Mouse (Mus musculus): ENCODE measurements around the gene Polr2b. TPM values are rescaled to one million over a fixed set of nuclear protein-coding genes. Genes with fewer than 3 reads are reported as not detected.

Gene Polr2b
- polyA plus RNA-seq, 1 experiment from 2014 or later = 97.2 TPM

DNA sequence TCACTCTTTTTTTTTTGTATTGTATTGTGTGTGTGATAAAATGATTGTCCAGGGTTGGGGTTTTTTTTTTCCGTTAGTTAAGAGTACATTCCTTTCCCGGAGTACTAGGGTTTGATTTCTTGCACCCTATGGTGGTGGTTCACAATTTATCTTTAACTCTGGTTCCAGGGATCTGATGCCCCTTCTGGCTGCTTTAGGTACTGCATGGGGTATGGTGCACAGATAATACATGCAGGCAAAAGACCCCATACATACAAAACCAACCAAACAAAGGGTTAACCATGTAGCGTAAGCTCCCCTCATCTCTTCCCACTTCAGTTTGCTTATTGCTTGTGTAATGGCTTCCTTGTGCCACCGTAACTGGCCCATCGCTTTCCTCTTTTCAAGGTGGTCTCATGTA, 34.0 kb upstream of the Polr2b start:
- 90% methylated on average over 5 of the region's 5 CpGs for WGBS
- no peaks in the 10 kb centered on the region for H3K4me1 ChIP-seq
- H3K27ac ChIP-seq (replicated peaks) = no peak overlapping the region
- no peak overlapping the region for H3K4me3 ChIP-seq
- peaks cover 100% of the 10 kb centered on the region for H3K36me3 ChIP-seq
- no peaks in the 10 kb centered on the region for H3K9me3 ChIP-seq (replicated peaks)
- H3K27me3 ChIP-seq (ENCODE audit: low read depth, poor library complexity, severe bottlenecking) = no peaks in the 10 kb centered on the region
- peak; percentile 53 for DNase-seq (ENCODE audit: low spot score)

DNA sequence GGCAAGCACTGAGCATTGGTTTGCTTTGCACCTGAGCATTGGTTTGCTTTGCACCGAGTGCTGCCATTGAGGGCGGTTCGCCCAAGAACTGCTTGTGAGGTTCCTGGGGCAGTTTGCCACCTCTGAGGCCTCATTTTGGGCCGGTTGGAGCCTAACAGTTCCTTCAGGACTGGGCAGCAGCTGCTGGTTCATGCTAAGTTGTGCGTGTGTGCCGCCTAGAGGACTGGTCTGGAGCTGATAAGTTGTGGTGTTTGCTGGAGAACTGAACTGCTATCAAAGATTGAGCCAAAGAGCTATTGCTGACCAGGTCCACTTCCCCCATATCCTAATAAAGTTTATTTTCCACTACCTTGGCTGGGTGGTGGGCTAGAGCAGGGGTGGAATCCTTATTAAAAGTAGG, 32.7 kb upstream of the Polr2b start:
- Histone ChIP-seq H3K4me1 (no peaks in the 10 kb centered on the region; the same call in 1 of the 2 replicates), H3K27ac (replicated peaks) (no peak overlapping the region), H3K36me3 (peaks cover 100% of the 10 kb centered on the region), H3K4me3 (no peak overlapping the region), H3K27me3 (ENCODE audit: low read depth, poor library complexity, severe bottlenecking) (no peaks in the 10 kb centered on the region), H3K9me3 (replicated peaks) (no peaks in the 10 kb centered on the region)
- WGBS = 92% methylated on average over 6 of the region's 6 CpGs
- DNase-seq (ENCODE audit: low spot score) = no peak

DNA sequence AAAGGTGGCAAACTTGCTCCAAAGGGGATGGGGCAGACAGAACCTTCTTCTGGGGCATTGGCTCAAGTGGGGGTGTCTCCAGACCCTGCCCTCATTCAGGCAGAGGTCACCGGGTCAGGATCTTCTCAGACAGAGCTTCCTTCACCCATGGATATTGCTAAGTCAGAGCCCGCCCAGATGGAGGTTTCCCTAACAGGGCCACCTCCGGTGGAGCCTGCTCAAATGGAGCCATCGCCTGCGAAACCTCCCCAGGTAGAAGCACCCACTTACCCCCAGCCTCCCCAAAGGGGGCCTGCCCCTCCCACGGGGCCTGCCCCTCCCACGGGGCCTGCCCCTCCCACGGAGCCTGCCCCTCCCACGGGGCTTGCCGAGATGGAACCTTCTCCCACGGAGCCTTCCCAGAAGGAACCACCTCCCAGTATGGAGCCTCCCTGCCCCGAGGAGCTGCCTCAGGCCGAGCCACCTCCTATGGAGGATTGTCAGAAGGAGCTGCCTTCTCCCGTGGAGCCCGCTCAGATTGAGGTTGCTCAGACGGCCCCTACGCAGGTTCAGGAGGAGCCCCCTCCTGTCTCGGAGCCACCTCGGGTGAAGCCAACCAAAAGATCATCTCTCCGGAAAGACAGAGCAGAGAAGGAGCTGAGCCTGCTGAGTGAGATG, 28.3 kb upstream of the Polr2b start:
- Histone ChIP-seq H3K4me1 (no peaks in the 10 kb centered on the region; the same call in 1 of the 2 replicates), H3K9me3 (replicated peaks) (no peaks in the 10 kb centered on the region), H3K4me3 (no peak overlapping the region), H3K27ac (replicated peaks) (no peak overlapping the region), H3K36me3 (peaks cover 97% of the 10 kb centered on the region), H3K27me3 (ENCODE audit: low read depth, poor library complexity, severe bottlenecking) (no peaks in the 10 kb centered on the region)
- DNase-seq (ENCODE audit: low spot score) = no peak
- 90% methylated on average over 20 of the region's 20 CpGs for WGBS

DNA sequence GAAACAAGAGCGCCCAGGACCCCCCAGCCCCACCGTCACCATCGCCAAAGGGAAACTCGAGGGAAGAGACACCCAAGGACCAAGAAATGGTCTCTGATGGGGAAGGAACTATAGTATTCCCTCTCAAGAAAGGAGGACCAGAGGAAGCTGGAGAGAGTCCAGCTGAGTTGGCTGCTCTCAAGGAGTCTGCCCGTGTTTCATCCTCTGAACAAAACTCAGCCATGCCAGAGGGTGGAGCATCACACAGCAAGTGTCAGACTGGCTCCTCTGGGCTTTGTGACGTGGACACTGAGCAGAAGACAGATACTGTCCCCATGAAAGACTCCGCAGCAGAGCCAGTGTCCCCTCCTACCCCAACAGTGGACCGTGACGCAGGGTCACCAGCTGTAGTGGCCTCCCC, 27.7 kb upstream of the Polr2b start:
- H3K27ac ChIP-seq (replicated peaks) = no peak overlapping the region
- H3K36me3 ChIP-seq = peaks cover 97% of the 10 kb centered on the region
- H3K27me3 ChIP-seq (ENCODE audit: low read depth, poor library complexity, severe bottlenecking) = no peaks in the 10 kb centered on the region
- DNase-seq (ENCODE audit: low spot score) = no peak
- no peak overlapping the region for H3K4me3 ChIP-seq
- H3K9me3 ChIP-seq (replicated peaks) = no peaks in the 10 kb centered on the region
- H3K4me1 ChIP-seq = no peaks in the 10 kb centered on the region; the same call in 1 of the 2 replicates
- WGBS = 94% methylated on average over 9 of the region's 9 CpGs

DNA sequence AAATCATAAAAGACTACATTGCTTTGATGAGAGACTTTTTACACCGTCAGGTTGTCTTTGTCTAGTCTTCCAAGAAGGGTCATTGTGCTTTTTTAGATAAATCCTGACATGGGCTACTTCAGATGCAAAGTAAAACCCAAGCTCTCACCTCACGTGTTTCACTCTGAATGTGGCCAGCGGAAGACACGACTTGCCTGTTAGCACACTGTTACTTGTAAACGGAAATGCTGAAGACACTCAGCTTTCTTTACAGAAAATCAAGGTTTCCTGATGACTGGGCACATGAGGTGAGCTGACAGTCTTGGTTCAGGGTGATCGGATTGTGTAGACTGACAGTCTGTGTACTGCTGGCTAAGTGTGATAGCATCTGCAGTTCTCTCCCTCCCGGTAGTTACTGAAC, 24.3 kb upstream of the Polr2b start:
- H3K9me3 ChIP-seq (replicated peaks) = no peaks in the 10 kb centered on the region
- H3K4me3 ChIP-seq = no peak overlapping the region
- WGBS = 94% methylated on average over 7 of the region's 7 CpGs
- no peaks in the 10 kb centered on the region; the same call in 1 of the 2 replicates for H3K4me1 ChIP-seq
- H3K27ac ChIP-seq (replicated peaks) = no peak overlapping the region
- H3K27me3 ChIP-seq (ENCODE audit: low read depth, poor library complexity, severe bottlenecking) = no peaks in the 10 kb centered on the region
- peaks cover 97% of the 10 kb centered on the region for H3K36me3 ChIP-seq
- DNase-seq (ENCODE audit: low spot score) = no peak

DNA sequence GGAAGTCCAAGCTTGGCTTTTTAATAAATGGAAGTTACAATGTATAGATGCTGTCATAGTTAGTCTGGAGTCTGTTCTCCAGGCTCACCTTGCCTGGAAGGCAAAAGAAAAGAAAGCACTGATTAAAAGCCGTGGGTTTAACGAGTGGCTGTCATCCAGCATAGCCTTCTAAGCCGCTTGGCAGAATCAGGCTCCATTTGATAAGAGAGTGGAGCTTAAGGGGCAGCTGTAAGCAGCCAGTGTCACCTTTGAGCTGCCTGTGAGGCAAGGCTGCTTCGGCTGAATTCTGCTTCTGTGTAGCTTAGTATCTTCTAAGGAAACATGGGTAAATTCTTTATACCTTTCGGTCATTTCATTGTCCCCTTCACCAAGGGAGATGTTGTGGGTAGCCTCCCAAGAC, 23.0 kb upstream of the Polr2b start:
- H3K4me1 ChIP-seq = no peaks in the 10 kb centered on the region
- no peaks in the 10 kb centered on the region for H3K27me3 ChIP-seq (ENCODE audit: low read depth, poor library complexity, severe bottlenecking)
- no peak for DNase-seq (ENCODE audit: low spot score)
- H3K27ac ChIP-seq (replicated peaks) = no peak overlapping the region
- 88% methylated on average over 5 of the region's 5 CpGs for WGBS
- peaks cover 96% of the 10 kb centered on the region for H3K36me3 ChIP-seq
- no peak overlapping the region for H3K4me3 ChIP-seq
- H3K9me3 ChIP-seq (replicated peaks) = no peaks in the 10 kb centered on the region

DNA sequence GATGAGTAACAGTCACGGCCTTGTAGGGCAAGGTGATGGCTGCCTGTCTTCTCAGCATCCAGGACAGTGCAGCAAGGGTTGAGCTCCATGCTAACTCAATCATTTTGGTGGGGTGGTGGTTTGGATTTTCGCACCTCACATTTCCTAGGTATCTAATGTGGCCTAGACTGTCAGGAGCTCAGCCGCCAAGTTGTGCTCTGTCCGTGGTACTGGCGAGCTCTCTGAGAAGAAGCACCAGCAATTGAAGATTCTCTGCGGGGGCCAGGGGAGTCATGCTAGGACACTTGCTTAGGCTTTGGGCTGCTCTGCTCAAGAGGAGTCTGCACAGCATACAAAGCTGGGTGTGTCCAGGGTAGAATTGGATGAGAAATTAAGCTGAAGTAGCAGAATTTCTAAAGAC, 22.0 kb upstream of the Polr2b start:
- no peaks in the 10 kb centered on the region for H3K9me3 ChIP-seq (replicated peaks)
- no peaks in the 10 kb centered on the region for H3K27me3 ChIP-seq (ENCODE audit: low read depth, poor library complexity, severe bottlenecking)
- no peak overlapping the region for H3K4me3 ChIP-seq
- no peak overlapping the region for H3K27ac ChIP-seq (replicated peaks)
- H3K36me3 ChIP-seq = peaks cover 96% of the 10 kb centered on the region
- no peaks in the 10 kb centered on the region for H3K4me1 ChIP-seq
- DNase-seq (ENCODE audit: low spot score) = no peak
- WGBS = 87% methylated on average over 6 of the region's 6 CpGs

DNA sequence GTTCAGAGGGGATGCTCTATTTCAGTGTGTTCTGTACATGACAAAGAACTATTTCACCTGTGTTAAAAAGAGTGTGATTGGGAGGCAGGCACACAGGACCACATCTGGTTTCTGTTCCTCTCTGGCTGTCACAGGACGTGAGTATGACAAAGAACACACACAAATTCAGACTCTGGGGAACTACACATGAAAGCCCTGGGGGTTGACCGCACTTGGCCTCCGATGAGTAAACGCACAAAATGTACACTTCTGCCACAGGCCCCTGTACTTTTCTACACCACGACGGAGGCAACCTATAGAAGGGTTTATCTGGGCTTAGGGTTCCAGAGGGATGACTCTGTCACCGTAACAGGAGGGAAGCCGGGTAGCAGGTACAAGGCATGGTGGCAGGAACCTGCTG, 20.3 kb upstream of the Polr2b start:
- H3K27me3 ChIP-seq (ENCODE audit: low read depth, poor library complexity, severe bottlenecking) = no peaks in the 10 kb centered on the region
- no peaks in the 10 kb centered on the region for H3K4me1 ChIP-seq
- H3K36me3 ChIP-seq = peaks cover 97% of the 10 kb centered on the region
- H3K4me3 ChIP-seq = no peak overlapping the region
- H3K9me3 ChIP-seq (replicated peaks) = no peaks in the 10 kb centered on the region
- DNase-seq (ENCODE audit: low spot score) = no peak
- 91% methylated on average over 8 of the region's 8 CpGs for WGBS
- no peak overlapping the region for H3K27ac ChIP-seq (replicated peaks)

DNA sequence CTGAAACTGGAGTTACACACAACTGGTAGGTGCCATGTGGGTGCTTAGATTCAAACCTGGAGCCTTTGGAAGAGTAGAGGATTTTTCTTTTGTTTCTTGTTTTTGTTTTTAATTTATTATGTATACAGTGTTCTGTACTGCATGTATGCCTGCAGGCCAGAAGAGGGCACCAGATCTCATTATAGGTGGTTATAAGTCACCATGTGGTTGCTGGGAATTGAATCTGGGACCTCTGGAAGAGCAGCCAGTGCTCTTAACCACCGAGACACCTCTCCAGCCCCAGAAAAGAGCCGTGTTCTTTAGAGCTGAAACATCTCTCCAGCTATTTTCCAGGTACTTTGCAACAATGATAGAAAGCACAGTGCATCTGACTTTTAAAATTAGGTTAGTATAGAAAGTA, 19.3 kb upstream of the Polr2b start:
- H3K27ac ChIP-seq (replicated peaks) = no peak overlapping the region
- H3K27me3 ChIP-seq (ENCODE audit: low read depth, poor library complexity, severe bottlenecking) = no peaks in the 10 kb centered on the region
- H3K4me3 ChIP-seq = no peak overlapping the region
- no peaks in the 10 kb centered on the region for H3K4me1 ChIP-seq
- WGBS = 92% methylated on average over 2 of the region's 2 CpGs
- peaks cover 97% of the 10 kb centered on the region for H3K36me3 ChIP-seq
- H3K9me3 ChIP-seq (replicated peaks) = no peaks in the 10 kb centered on the region
- no peak for DNase-seq (ENCODE audit: low spot score)

DNA sequence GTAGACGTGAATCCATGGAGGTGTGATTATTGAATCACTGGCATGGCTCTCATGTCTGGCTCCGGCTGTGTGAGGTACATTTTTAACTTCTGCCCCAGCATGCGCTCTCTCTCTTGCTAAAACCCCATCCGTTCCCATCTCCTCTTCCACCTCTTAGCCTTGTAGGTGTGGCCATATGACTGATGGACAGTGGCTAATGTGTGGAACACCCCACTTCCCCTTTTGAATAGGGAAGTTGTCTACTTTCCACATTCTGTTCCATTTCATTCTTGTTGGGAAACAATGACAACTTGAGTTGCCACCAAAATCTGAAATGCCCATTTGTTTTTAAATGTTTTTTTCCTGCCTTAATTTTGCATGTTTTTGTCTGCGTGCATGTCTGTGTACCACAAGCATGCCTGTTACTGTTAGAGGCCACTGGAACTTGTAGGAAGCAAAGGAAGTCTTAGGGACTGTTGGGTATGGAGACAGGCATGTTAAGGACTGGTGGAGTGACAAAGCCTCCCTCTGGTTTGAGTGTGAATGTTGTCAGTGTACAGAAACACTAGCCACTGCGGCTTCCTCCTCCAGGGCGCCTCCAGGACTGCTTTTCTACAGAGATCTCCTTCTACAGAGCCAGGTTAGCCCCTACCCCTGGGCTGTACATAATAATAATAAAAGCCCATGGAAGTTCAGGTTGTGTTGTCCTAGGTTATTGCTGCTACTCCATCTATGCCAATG, 17.0 kb upstream of the Polr2b start:
- no peaks in the 10 kb centered on the region for H3K9me3 ChIP-seq (replicated peaks)
- 94% methylated on average over 7 of the region's 7 CpGs for WGBS
- H3K27me3 ChIP-seq (ENCODE audit: low read depth, poor library complexity, severe bottlenecking) = no peaks in the 10 kb centered on the region
- no peak overlapping the region for H3K4me3 ChIP-seq
- no peaks in the 10 kb centered on the region for H3K4me1 ChIP-seq
- peaks cover 97% of the 10 kb centered on the region for H3K36me3 ChIP-seq
- no peak overlapping the region for H3K27ac ChIP-seq (replicated peaks)
- no peak for DNase-seq (ENCODE audit: low spot score)

DNA sequence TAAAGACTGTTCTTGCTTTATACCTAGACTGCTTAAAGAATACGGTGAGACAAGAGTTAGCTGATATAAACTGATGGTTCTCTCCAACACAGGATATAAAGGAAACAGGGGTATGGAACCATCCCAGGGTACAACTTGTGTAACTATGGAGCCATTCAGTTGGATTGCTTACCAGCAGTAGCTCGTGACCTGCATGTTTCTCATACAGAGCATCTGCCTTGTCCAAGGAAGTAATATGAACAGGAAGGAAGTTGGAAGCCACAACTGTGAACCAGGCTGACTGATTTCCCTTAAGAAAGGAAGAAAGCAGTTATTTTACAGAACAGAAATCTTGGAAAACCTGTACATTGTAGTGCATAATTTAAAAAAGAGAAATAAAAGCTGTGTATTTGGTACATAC, 10.5 kb upstream of the Polr2b start:
- 93% methylated on average over 2 of the region's 2 CpGs for WGBS
- H3K27me3 ChIP-seq (ENCODE audit: low read depth, poor library complexity, severe bottlenecking) = no peaks in the 10 kb centered on the region
- H3K36me3 ChIP-seq = peaks cover 88% of the 10 kb centered on the region
- no peaks in the 10 kb centered on the region for H3K9me3 ChIP-seq (replicated peaks)
- H3K4me1 ChIP-seq = no peaks in the 10 kb centered on the region
- H3K27ac ChIP-seq (replicated peaks) = no peak overlapping the region
- DNase-seq (ENCODE audit: low spot score) = no peak
- H3K4me3 ChIP-seq = no peak overlapping the region

DNA sequence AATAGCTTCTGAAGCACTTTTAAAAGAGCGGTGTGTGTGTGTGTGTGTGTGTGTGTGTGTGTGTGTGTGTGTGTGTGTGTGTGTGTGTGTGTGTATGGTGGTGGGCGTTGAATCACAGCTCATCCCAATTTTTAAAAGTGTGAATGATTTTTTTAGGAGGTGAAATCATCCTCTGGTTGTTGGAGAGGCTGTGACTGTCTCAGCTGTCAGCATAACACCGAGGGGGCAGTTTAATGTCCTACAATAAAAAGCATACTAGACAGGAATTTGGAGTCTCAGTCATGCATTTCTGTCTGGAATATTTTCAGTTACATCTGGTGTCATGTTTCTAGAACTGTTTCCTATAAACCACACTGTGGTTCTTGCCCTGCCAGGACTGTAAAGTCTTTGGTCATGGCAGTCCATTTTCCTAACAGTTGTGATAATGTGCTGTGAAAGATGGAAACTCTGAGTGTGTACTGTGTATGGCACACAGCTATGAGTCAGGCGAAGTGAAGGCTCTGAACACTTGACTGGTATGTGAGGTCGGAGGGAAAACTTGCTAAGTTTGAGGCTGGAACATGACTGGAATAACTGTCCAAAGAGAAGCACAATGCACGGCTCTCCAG, 8.5 kb upstream of the Polr2b start:
- no peak overlapping the region for H3K27ac ChIP-seq (replicated peaks)
- H3K36me3 ChIP-seq = peaks cover 90% of the 10 kb centered on the region
- WGBS = 94% methylated on average over 6 of the region's 6 CpGs
- no peaks in the 10 kb centered on the region for H3K9me3 ChIP-seq (replicated peaks)
- no peaks in the 10 kb centered on the region for H3K27me3 ChIP-seq (ENCODE audit: low read depth, poor library complexity, severe bottlenecking)
- no peak overlapping the region for H3K4me3 ChIP-seq
- no peaks in the 10 kb centered on the region for H3K4me1 ChIP-seq
- no peak for DNase-seq (ENCODE audit: low spot score)
